Mouse (Mus musculus) ES-E14 (cell line): ENCODE data around the gene Gm20479. TPM values are rescaled to one million over a fixed set of nuclear protein-coding genes. Genes with fewer than 3 reads are reported as not detected.

Source experiments
- DNase-seq: peaks from one replicate; pipeline ENCODE4 v3.0.0-alpha.2; 2013; ENCODE audit warnings: low read depth, low spot score
- H3K27ac ChIP-seq: 2 replicates; pipeline ENCODE4 v1.5.1; 2012; ENCODE audit warnings: low read depth, mild to moderate bottlenecking, low read length, moderate library complexity, mixed read lengths; ENCODE audit not compliant: poor library complexity, insufficient read depth, severe bottlenecking
- H3K36me3 ChIP-seq: 2 replicates; pipeline ENCODE4 v1.6.1; 2012; ENCODE audit warnings: mild to moderate bottlenecking, low read length, moderate library complexity, mixed read lengths; ENCODE audit not compliant: control insufficient read depth, poor library complexity, insufficient read depth, severe bottlenecking
- H3K4me1 ChIP-seq, 2 experiments: fragments of 150-350 bp in 1 of 2; sonication (generic) in 1 of 2; 2 replicates each; pipeline ENCODE4 v1.6.1; 2012; ENCODE audit warnings: low read length in 2 of 2, mild to moderate bottlenecking in 1 of 2, mixed read lengths in 1 of 2; ENCODE audit not compliant: control insufficient read depth in 2 of 2, insufficient read depth in 2 of 2, poor library complexity in 1 of 2
- H3K4me3 ChIP-seq, 2 experiments: fragments of 150-350 bp in 1 of 2; sonication (generic) in 1 of 2; 2 replicates each; pipeline ENCODE4 v1.5.1; 2012; ENCODE audit warnings: low read length in 2 of 2, low read depth in 1 of 2, mild to moderate bottlenecking in 1 of 2, mixed read lengths in 1 of 2; ENCODE audit not compliant: insufficient read depth in 1 of 2, poor library complexity in 1 of 2, severe bottlenecking in 1 of 2
- H3K9ac ChIP-seq: 2 replicates; pipeline ENCODE4 v1.6.1; 2012; ENCODE audit warnings: low read depth, mild to moderate bottlenecking, low read length, mixed read lengths; ENCODE audit not compliant: poor library complexity, insufficient read depth, severe bottlenecking
- H3K9me3 ChIP-seq: fragments of 150-350 bp; sonication (generic); 2 replicates; pipeline ENCODE4 v1.6.1; 2012; ENCODE audit warnings: low read depth, mild to moderate bottlenecking, low read length; ENCODE audit not compliant: control insufficient read depth, insufficient read depth
- CHD2 ChIP-seq: IDR thresholded peaks from 2 replicates; pipeline ENCODE4 v1.6.1; 2014; ENCODE audit warnings: mild to moderate bottlenecking, low read depth, low read length, inconsistent platforms
- HCFC1 ChIP-seq: IDR thresholded peaks from 2 replicates; pipeline ENCODE4 v1.6.1; 2012; ENCODE audit warnings: low read length, inconsistent platforms, borderline replicate concordance; ENCODE audit not compliant: insufficient read depth
- MAFK ChIP-seq: IDR thresholded peaks from 2 replicates; pipeline ENCODE4 v1.6.1; 2014; ENCODE audit warnings: mild to moderate bottlenecking, low read depth, low read length, inconsistent platforms; ENCODE audit not compliant: insufficient read depth
- ZC3H11A ChIP-seq: IDR thresholded peaks from 2 replicates; pipeline ENCODE4 v1.6.1; 2012; ENCODE audit warnings: low read depth, mild to moderate bottlenecking, inconsistent platforms, low read length, borderline replicate concordance
- ZNF384 ChIP-seq: IDR thresholded peaks from 2 replicates; pipeline ENCODE4 v1.6.1; 2012; ENCODE audit warnings: low read depth, low read length, inconsistent platforms
- in situ Hi-C, 2 experiments: fragments of 600-800 bp; cut with MboI; formaldehyde crosslinking; loops; one replicate each; pipeline ENCODE4 v1.15.1; 2025; ENCODE audit warnings: low sequenced_read_pairs in 2 of 2, inconsistent platforms in 1 of 2; ENCODE audit not compliant: unreplicated experiment in 2 of 2
- total RNA-seq: library from RNA; depleted of rRNA; stranded (reverse); fragments of 300-350 nt; gene quantifications from 2 replicates; pipeline ENCODE4 v1.2.3, GENCODE M21; 2012

Gene Gm20479
- total RNA-seq, 1 experiment = 1.5 TPM

DNA sequence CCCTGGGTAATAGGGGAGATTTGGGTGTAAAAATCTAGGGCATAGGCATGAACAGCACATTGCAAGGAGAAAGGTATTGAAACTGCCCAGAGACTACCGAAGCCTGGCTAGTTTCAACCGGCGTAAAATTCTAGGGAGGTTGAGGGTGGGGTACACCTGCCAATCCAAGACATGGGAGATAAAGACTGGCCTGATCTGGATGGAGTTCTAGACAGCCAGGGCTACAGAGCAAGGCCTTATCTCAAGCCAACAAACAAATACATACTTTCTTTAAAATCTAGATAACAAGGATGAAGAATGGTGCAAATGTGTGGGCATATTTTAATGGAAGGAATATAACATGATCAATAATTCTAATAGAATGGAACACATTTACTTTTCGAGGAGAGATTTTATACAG, 2.4 kb downstream of the Gm20479 start:
- in situ Hi-C loops = no loop called here
- peaks cover 12% of the 10 kb centered on the region for H3K36me3 ChIP-seq
- H3K4me3 ChIP-seq = peak overlapping the region; percentile 78 to 89
- TF ChIP-seq MAFK = no peak
- no peak for TF ChIP-seq ZNF384
- no peak for TF ChIP-seq ZC3H11A
- TF ChIP-seq HCFC1 = no peak
- no peak for TF ChIP-seq CHD2
- no peak overlapping the region for H3K9ac ChIP-seq
- H3K4me1 ChIP-seq = peaks cover 0 to 11% of the 10 kb centered on the region in 2 experiments; a peak in 3 of 4 replicates
- DNase-seq = no peak
- peak overlapping the region; percentile 35; the same call in 1 of the 2 replicates for H3K27ac ChIP-seq
- no peaks in the 10 kb centered on the region for H3K9me3 ChIP-seq

DNA sequence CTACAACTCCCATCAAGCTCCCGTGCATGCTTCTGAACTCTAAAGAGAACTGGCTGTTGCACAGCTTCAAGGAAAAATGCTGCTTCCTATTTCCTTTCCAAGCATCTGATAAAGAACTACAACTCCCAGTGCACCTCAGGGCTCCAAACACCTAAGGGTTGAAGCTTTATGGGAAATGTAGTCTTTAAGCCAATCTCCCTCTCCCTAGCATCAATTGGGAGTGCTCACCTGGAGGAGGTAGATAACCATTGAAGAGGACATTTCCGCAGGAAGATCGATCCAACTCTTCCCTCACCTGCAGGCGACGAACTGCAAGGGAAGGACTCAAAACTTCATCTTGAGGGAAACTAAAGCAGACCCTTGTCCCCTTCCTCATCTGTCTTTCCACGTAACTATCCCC, 3.1 kb downstream of the Gm20479 start:
- Histone ChIP-seq H3K9ac (no peak overlapping the region), H3K9me3 (no peaks in the 10 kb centered on the region), H3K27ac (no peak overlapping the region; the same call in 1 of the 2 replicates), H3K4me1 (peaks cover 0 to 8% of the 10 kb centered on the region in 2 experiments; a peak in 3 of 4 replicates), H3K36me3 (peaks cover 12% of the 10 kb centered on the region), H3K4me3 (peak overlapping the region; percentile 24 to 46; a peak in 3 of 4 replicates)
- in situ Hi-C loops = no loop called here
- DNase-seq = no peak
- TF ChIP-seq HCFC1 = peak; percentile 100
- no peak for TF ChIP-seq CHD2

- TF ChIP-seq ZC3H11A = no peak
- no peak for TF ChIP-seq HCFC1
- TF ChIP-seq CHD2 = no peak
- no peak for TF ChIP-seq ZNF384
- TF ChIP-seq MAFK = no peak
- H3K27ac ChIP-seq = no peak overlapping the region
- DNase-seq = peak; percentile 91
Observed at GRCm38 (mm10) chr7:27345444-27345843, 11.8 kb downstream of the Gm20479 start.

GRCm38 (mm10) chr7:27342595-27342994, 14.6 kb downstream of the Gm20479 start:
- Histone ChIP-seq H3K36me3 (peaks cover 23% of the 10 kb centered on the region), H3K4me3 (no peak overlapping the region), H3K27ac (no peak overlapping the region; the same call in 1 of the 2 replicates), H3K9ac (no peak overlapping the region), H3K4me1 (peaks cover 2 to 17% of the 10 kb centered on the region in 2 experiments; a peak in 2 of 4 replicates), H3K9me3 (no peaks in the 10 kb centered on the region)
- in situ Hi-C loops = no loop called here
- no peak for DNase-seq
- TF ChIP-seq HCFC1 (no peak), ZNF384 (no peak), ZC3H11A (no peak), CHD2 (no peak), MAFK (no peak)

More at GRCm38 (mm10) chr7:27345444-27345843, 11.8 kb downstream of the Gm20479 start:
- H3K4me3 ChIP-seq = 0 out of 4 replicates have a peak overlapping the region, but pooled peaks have one; percentile 5 to 18
- H3K9ac ChIP-seq = no peak overlapping the region
- in situ Hi-C loops = no loop called here
- H3K9me3 ChIP-seq = no peaks in the 10 kb centered on the region
- H3K4me1 ChIP-seq = peaks cover 2 to 14% of the 10 kb centered on the region in 2 experiments; a peak in 2 of 4 replicates
- H3K36me3 ChIP-seq = peaks cover 36% of the 10 kb centered on the region

DNA sequence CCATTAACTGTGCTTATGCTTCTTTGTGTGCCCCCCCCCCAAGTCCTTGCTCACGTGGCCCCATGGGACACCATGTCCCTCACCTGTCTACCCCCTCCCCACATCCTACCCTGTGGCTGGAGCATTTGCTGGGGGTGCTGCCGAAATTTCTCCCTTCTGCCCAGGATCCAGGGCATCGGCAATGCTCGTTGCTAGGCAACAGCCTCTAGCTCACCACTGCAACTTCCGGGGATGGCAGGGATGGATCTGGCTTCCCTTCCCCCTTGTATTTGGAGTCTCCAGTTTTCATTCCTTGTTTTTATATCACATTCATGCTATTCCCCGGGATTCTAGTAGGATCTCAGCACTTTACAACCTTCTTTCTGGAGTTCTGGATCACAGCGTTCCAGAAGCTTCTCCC, 17.7 kb downstream of the Gm20479 start:
- TF ChIP-seq HCFC1 = no peak
- no peak for TF ChIP-seq ZNF384
- no peak for TF ChIP-seq ZC3H11A
- no peak for TF ChIP-seq MAFK
- TF ChIP-seq CHD2 = no peak
- in situ Hi-C loops = no loop called here
- Histone ChIP-seq H3K4me3 (no peak overlapping the region), H3K36me3 (peaks cover 14% of the 10 kb centered on the region), H3K9ac (no peak overlapping the region), H3K4me1 (peaks cover 0 to 10% of the 10 kb centered on the region in 2 experiments), H3K9me3 (no peaks in the 10 kb centered on the region), H3K27ac (no peak overlapping the region)
- DNase-seq = no peak
